Mouse (Mus musculus) stomach, embryonic 16.5 days (tissue): ENCODE measurements around the gene Sptlc2. TPM values are rescaled to one million over a fixed set of nuclear protein-coding genes. Genes with fewer than 3 reads are reported as not detected.

Experiments used
- ATAC-seq: fragments of 200-750 bp; cut with Nextera tagmentation; 2 replicates; pipeline ENCODE4 v1.8.0; 2017; ENCODE audit warnings: moderate number of reproducible peaks, moderate TSS enrichment; ENCODE audit not compliant: insufficient read depth, low FRiP score
- H3K27ac ChIP-seq: fragments of 300-500 bp; sonication (generic); 2 replicates; pipeline ENCODE4 v1.5.1; 2014; ENCODE audit warnings: low read length
- H3K27me3 ChIP-seq: fragments of 300-500 bp; sonication (generic); 2 replicates; pipeline ENCODE4 v1.6.1; 2014; ENCODE audit warnings: low read length, control low read depth, mixed read lengths; ENCODE audit not compliant: control insufficient read depth, insufficient read depth
- H3K36me3 ChIP-seq: fragments of 300-500 bp; sonication (generic); 2 replicates; pipeline ENCODE4 v1.6.1; 2014; ENCODE audit warnings: low read length; ENCODE audit not compliant: control insufficient read depth, insufficient read depth
- H3K4me1 ChIP-seq: fragments of 300-500 bp; sonication (generic); 2 replicates; pipeline ENCODE4 v1.6.1; 2014; ENCODE audit warnings: low read length, control low read depth, mixed read lengths; ENCODE audit not compliant: control insufficient read depth, insufficient read depth
- H3K4me2 ChIP-seq: fragments of 300-500 bp; sonication (generic); 2 replicates; pipeline ENCODE4 v1.6.1; 2014; ENCODE audit warnings: low read depth, low read length, mixed read lengths
- H3K4me3 ChIP-seq: fragments of 300-500 bp; sonication (generic); replicated peaks from 2 replicates; pipeline ENCODE4 v1.5.1; 2014; ENCODE audit warnings: mild to moderate bottlenecking, low read length
- H3K9ac ChIP-seq: fragments of 300-500 bp; sonication (generic); 2 replicates; pipeline ENCODE4 v1.6.1; 2014; ENCODE audit warnings: low read length
- H3K9me3 ChIP-seq: fragments of 300-500 bp; sonication (generic); replicated peaks from 2 replicates; pipeline ENCODE4 v1.6.1; 2016; ENCODE audit warnings: low read length, control low read depth; ENCODE audit not compliant: control insufficient read depth
- WGBS: fragments of 180-500 bp; shearing (Covaris S2); extraction: QIAGEN DNeasy Blood & Tissue Kit; methylation state at CpG from one replicate; pipeline ENCODE4 v1.1.7; 2014; 5-methylcytosine and 5-hydroxymethylcytosine counted together
- polyA plus RNA-seq: library from polyadenylated mRNA; unstranded; fragments of >200 nt; fragmentation: Nextera tagmentation; extraction: Ambion mirVana; gene quantifications from 2 replicates; pipeline ENCODE4 v1.2.1, GENCODE M21; 2015

Sptlc2 gene
- polyA plus RNA-seq, 1 experiment from 2014 or later, result 101 TPM

DNA sequence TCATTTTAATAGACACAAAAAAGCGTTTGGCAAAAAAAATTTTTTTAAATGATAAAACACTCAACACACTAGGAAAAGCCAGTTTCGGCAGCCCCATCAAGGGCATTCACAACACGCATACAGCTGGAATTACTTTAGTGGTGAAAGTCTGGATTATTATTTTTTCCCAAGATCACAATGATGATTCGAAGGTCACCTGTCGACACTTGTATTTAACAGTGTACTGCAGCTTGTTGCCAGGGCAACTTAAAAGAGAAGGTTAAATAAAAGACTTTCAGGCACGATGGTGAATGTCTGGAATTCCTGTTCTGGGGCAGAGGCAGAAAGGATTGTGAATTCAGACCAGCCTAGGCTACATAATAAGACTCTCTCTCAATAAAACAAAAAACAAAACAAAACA, 13.7 kb upstream of the Sptlc2 start:
- no peak for ATAC-seq
- Histone ChIP-seq H3K4me1 (no peaks in the 10 kb centered on the region), H3K27me3 (no peaks in the 10 kb centered on the region), H3K4me3 (no peak overlapping the region), H3K27ac (no peak overlapping the region), H3K9ac (no peak overlapping the region), H3K4me2 (no peak overlapping the region), H3K36me3 (no peaks in the 10 kb centered on the region), H3K9me3 (no peaks in the 10 kb centered on the region)
- 56% methylated on average over 6 of the region's 6 CpGs for WGBS

- WGBS, result 69% methylated on average over 10 of the region's 10 CpGs
- Histone ChIP-seq H3K4me3 (no peak overlapping the region), H3K4me1 (no peaks in the 10 kb centered on the region), H3K9ac (no peak overlapping the region), H3K27ac (peak overlapping the region; percentile 74), H3K27me3 (no peaks in the 10 kb centered on the region), H3K36me3 (no peaks in the 10 kb centered on the region), H3K4me2 (no peak overlapping the region), H3K9me3 (no peaks in the 10 kb centered on the region)
- ATAC-seq, result peak; percentile 88
Observed at GRCm38 (mm10) chr12:87399119-87399819, 11.1 kb upstream of the Sptlc2 start.

DNA sequence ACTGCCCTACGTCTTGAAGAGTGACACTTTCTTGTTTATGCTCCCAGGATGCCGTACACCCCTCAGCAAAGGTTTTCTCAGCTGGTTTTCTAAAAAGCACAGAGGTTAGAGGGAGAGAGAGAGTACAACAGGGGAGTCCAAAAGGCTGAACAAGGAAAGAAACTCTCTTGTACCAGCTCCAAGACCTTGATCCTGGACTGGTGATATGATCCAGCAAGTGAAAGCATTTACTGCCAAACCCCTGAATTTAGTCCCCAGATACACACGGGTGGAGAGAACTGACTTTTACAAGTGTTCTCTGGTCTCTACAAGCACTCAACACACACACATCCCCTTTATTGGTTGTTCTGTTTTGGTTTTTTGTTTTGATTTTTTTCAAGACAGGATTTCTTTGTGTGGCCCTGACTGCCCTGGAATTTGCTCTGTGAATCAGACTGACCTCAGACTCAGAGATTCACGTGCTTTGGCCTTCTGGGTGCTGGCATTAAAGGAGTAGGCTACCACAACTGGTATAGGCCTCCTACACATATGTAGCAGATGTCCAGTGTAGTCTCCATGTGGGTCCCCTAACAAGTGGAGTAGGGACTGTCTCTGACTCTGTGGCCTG, 9.8 kb upstream of the Sptlc2 start:
- no peak overlapping the region for H3K27ac ChIP-seq
- no peak overlapping the region for H3K4me3 ChIP-seq
- no peaks in the 10 kb centered on the region for H3K4me1 ChIP-seq
- no peak overlapping the region for H3K9ac ChIP-seq
- WGBS, result 70% methylated on average over 4 of the region's 4 CpGs
- no peaks in the 10 kb centered on the region for H3K36me3 ChIP-seq
- H3K27me3 ChIP-seq, result no peaks in the 10 kb centered on the region
- H3K9me3 ChIP-seq, result no peaks in the 10 kb centered on the region
- ATAC-seq, result no peak
- no peak overlapping the region for H3K4me2 ChIP-seq

GRCm38 (mm10) chr12:87397126-87397525, 9.0 kb upstream of the Sptlc2 start:
- Histone ChIP-seq H3K27me3 (no peaks in the 10 kb centered on the region), H3K9me3 (no peaks in the 10 kb centered on the region), H3K4me1 (no peaks in the 10 kb centered on the region), H3K9ac (no peak overlapping the region), H3K27ac (no peak overlapping the region), H3K4me2 (no peak overlapping the region), H3K36me3 (no peaks in the 10 kb centered on the region), H3K4me3 (no peak overlapping the region)
- 81% methylated on average over 4 of the region's 4 CpGs for WGBS
- no peak for ATAC-seq

DNA sequence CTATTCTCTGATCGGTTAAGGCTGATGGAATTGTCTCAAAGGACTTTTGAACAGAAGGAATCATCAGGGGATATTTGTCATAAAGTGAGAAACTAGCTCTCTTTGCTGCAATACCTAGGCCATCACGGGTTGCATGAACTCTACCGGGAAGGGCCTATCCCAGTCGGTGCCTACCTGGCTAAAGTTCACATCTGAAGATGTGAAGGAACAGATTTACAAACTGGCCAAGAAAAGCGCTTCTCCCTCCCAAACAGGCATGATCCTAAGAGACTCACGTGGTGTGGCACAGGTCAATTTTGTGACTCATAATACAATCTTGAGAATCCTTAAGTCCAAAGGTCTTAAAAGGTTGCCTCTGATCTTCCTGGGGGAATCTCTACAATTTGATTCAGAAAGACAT, 6.2 kb upstream of the Sptlc2 start:
- H3K9me3 ChIP-seq, result no peaks in the 10 kb centered on the region
- no peaks in the 10 kb centered on the region for H3K36me3 ChIP-seq
- H3K4me3 ChIP-seq, result no peak overlapping the region
- H3K27ac ChIP-seq, result no peak overlapping the region
- no peaks in the 10 kb centered on the region for H3K27me3 ChIP-seq
- no peak overlapping the region for H3K4me2 ChIP-seq
- H3K4me1 ChIP-seq, result no peaks in the 10 kb centered on the region
- H3K9ac ChIP-seq, result no peak overlapping the region
- WGBS, result 80% methylated on average over 6 of the region's 6 CpGs
- ATAC-seq, result no peak

- Histone ChIP-seq H3K4me1 (no peaks in the 10 kb centered on the region), H3K36me3 (no peaks in the 10 kb centered on the region), H3K27ac (no peak overlapping the region), H3K4me2 (no peak overlapping the region), H3K4me3 (no peak overlapping the region), H3K9me3 (no peaks in the 10 kb centered on the region), H3K27me3 (no peaks in the 10 kb centered on the region), H3K9ac (no peak overlapping the region)
- 64% methylated on average over 4 of the region's 4 CpGs for WGBS
- no peak for ATAC-seq
Observed at GRCm38 (mm10) chr12:87393447-87394145, 5.4 kb upstream of the Sptlc2 start.

DNA sequence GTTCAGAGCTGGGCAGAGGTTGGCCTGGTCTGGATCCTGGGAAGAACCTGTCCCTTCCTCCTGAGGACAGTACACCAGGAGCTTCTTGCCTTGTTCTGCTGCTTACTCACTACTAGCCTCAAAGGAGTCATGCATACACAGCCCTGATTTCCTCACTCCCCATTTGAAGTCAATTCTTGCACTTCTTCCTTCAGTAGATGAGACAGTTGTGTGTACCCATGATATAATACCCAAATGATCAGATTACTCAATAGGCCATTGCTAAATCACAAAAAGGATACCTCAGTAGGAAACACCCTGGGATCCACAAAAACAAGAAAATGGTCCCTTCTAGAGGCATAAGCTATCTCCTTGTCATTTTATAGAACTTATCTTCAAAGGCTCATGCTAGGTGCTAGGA, 3.2 kb upstream of the Sptlc2 start:
- peaks cover 8% of the 10 kb centered on the region for H3K4me1 ChIP-seq
- H3K4me2 ChIP-seq, result no peak overlapping the region
- H3K27ac ChIP-seq, result no peak overlapping the region
- no peaks in the 10 kb centered on the region for H3K27me3 ChIP-seq
- H3K9me3 ChIP-seq, result no peaks in the 10 kb centered on the region
- no peak for ATAC-seq
- H3K9ac ChIP-seq, result no peak overlapping the region
- no peak overlapping the region for H3K4me3 ChIP-seq
- no peaks in the 10 kb centered on the region for H3K36me3 ChIP-seq

- H3K27ac ChIP-seq, result no peak overlapping the region
- 70% methylated on average over 3 of the region's 3 CpGs for WGBS
- ATAC-seq, result no peak
- peak overlapping the region; percentile 51 for H3K4me2 ChIP-seq
- no peaks in the 10 kb centered on the region for H3K27me3 ChIP-seq
- H3K36me3 ChIP-seq, result no peaks in the 10 kb centered on the region
- H3K4me3 ChIP-seq, result peak overlapping the region; percentile 90; the same call in 1 of the 2 replicates
- H3K9ac ChIP-seq, result no peak overlapping the region
- H3K9me3 ChIP-seq, result no peaks in the 10 kb centered on the region
- H3K4me1 ChIP-seq, result peaks cover 13% of the 10 kb centered on the region
Observed at GRCm38 (mm10) chr12:87389231-87389630, 1.1 kb upstream of the Sptlc2 start.
